Mouse (Mus musculus) cerebellum, adult 2 months (tissue): ENCODE measurements around the gene Gdpd1.

Source experiments
- CTCF ChIP-seq: fragments of 200-500 bp; IDR thresholded peaks from 2 replicates; pipeline ENCODE4 v1.5.1; 2011; ENCODE audit warnings: low read depth, mild to moderate bottlenecking, control low read depth, low read length, moderate library complexity, borderline replicate concordance; ENCODE audit not compliant: insufficient read depth
- POLR2A ChIP-seq: fragments of 200-500 bp; IDR thresholded peaks from 2 replicates; pipeline ENCODE4 v1.6.1; 2011; ENCODE audit warnings: low read length, control low read depth, borderline replicate concordance; ENCODE audit not compliant: insufficient read depth

- TF ChIP-seq POLR2A = no peak
- no peak for TF ChIP-seq CTCF
Observed at GRCm38 (mm10) chr11:86996266-86996665, 77.6 kb downstream of the Gdpd1 start.
